Mouse (Mus musculus): ENCODE measurements around the gene Nme7.

DNA sequence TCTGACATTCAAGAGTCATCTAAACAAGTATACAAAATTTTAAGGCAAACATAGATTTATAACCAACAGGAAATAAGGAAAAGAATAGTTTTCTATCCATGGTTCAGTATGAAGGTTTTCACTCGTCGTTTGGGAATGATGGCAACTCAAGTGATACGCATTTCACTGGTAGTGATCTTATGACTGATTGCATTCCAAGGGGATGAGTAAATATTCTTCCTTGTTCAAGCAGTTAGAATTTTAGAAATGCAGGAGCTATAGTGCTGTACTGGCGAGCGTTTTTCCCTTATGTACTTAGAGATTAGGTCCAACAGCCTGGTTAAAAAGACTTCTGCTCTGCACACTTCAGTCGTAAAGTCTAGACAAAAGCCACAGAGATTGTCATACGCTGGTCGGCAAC is 115.5 kb downstream of the Nme7 start:
- no peak for TF ChIP-seq POLR2A (IDR thresholded peaks at IDR 0.05; ENCODE audit: low read depth, low read length)
- TF ChIP-seq CTCF (conservative IDR thresholded peaks at IDR 0.05; ENCODE audit: insufficient read depth, insufficient read length, low read depth, low read length), result no peak

Data from kidney, adult 2 months (tissue).